Mouse (Mus musculus): ENCODE measurements at regions not wholly inside any gene's neighbourhood (a gene's known extent, or its start where the extent isn't known, plus 50 kb on each side); places are given as distances from the start of the nearest gene placed in this dataset.

GRCm38 (mm10) chr12:25605396-25605795, 508.5 kb upstream of the Id2 start:
- TF ChIP-seq ZNF384 (IDR thresholded peaks at IDR 0.05; ENCODE audit: low read depth, low read length) (no peak), CHD2 (IDR thresholded peaks at IDR 0.05; ENCODE audit: low read depth, low read length) (no peak), MAFK (IDR thresholded peaks at IDR 0.05; ENCODE audit: insufficient read depth, low read depth, low read length) (no peak)
